Mouse (Mus musculus): Measurements from ENCODE around the gene Gns. TPM values are rescaled to one million over a fixed set of nuclear protein-coding genes. Genes with fewer than 3 reads are reported as not detected.

Gene Gns
- polyA plus RNA-seq, 1 experiment: 48.6 TPM

DNA sequence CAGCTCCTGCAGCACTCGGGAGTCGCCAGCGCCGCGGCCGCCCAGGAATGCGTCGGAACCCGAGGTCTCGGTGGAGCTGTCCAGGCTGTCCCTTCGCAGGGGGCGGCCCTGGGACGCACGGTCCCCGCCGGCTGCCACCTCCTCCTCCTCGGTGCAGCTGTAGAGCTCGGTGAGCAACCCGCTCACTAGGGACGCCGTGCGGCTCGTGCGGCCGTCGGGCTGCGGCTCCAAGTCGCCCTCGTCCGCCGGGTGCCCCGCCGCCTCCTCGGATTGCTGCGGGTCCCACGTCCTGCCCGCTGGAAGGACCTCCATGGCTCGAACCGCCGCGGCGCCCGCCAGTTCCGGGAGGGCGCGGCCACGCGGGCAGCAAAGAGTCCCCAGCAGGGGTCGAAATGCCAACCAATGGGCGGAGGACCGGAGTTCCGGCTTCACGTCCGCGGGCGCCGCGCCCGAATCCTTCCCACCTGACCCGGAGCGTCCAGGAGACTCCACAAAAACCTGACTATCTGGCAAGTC, 13.8 kb upstream of the Gns start, which contains the start of gene Tbc1d30:
TSS of gene Tbc1d30 (minus strand) at position 213 of the 516 bp plus-strand sequence.
- H3K4me1 ChIP-seq (ENCODE audit: control insufficient read depth, insufficient read depth, low read length): no peaks in the 10 kb centered on the region; the same call in 1 of the 2 replicates
- TF ChIP-seq CTCF (IDR thresholded peaks at IDR 0.05; ENCODE audit: borderline replicate concordance, insufficient read depth, low read depth, low read length) (no peak), POLR2A (IDR thresholded peaks at IDR 0.05; ENCODE audit: borderline replicate concordance, insufficient read depth, low read length) (no peak)
- H3K27ac ChIP-seq (ENCODE audit: insufficient read depth, low read length): no peak within 1 kb of the TSS
- WGBS: under 1% methylated on average over 61 of the region's 61 CpGs
- peak; percentile 46 to 52 for DNase-seq
- peak within 1 kb of the TSS; percentile 36 for H3K4me3 ChIP-seq (replicated peaks; ENCODE audit: insufficient read depth, low read depth, low read length)
- peaks cover 1% of the 10 kb centered on the region; the same call in 1 of the 2 replicates for H3K27me3 ChIP-seq (ENCODE audit: control insufficient read depth, insufficient read depth, low read length)

DNA sequence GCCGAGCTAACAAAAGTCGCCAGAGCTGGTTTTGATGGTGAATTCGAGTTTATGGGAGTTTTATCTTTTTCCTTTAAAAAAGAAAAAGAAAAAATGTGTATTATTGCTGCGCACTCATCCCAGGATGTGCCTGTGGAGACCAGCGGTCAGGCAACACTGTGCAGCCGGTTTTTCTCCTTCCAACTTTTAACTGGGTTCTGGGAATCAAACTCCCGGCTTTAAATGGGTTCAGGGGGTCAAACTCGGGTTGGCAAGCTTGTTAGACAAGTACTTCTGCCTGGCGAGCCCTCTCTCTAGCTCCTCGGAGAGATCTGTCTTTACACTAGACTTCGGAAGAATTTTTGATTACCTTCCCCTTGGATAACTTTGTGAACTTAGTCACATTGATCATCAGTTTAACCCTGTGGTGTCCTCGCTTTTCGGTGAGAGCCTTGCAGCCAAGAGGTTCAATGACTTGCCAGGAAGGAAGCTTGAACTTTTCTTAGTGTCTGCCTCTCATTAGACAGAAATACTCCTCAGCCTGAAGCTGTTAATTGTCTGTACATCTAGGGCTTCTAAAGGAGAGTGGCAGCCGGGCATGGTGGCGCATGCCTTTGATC, 13.1 kb upstream of the Gns start:
- H3K27me3 ChIP-seq (ENCODE audit: control insufficient read depth, insufficient read depth, low read length): peaks cover 1% of the 10 kb centered on the region; the same call in 1 of the 2 replicates
- no peaks in the 10 kb centered on the region; the same call in 1 of the 2 replicates for H3K4me1 ChIP-seq (ENCODE audit: control insufficient read depth, insufficient read depth, low read length)
- WGBS: 35% methylated on average over 15 of the region's 15 CpGs
- DNase-seq: no peak
- no peak overlapping the region for H3K27ac ChIP-seq (ENCODE audit: insufficient read depth, low read length)
- H3K4me3 ChIP-seq (replicated peaks; ENCODE audit: insufficient read depth, low read depth, low read length): no peak overlapping the region
- no peak for TF ChIP-seq CTCF (IDR thresholded peaks at IDR 0.05; ENCODE audit: borderline replicate concordance, insufficient read depth, low read depth, low read length)
- TF ChIP-seq POLR2A (IDR thresholded peaks at IDR 0.05; ENCODE audit: borderline replicate concordance, insufficient read depth, low read length): no peak

DNA sequence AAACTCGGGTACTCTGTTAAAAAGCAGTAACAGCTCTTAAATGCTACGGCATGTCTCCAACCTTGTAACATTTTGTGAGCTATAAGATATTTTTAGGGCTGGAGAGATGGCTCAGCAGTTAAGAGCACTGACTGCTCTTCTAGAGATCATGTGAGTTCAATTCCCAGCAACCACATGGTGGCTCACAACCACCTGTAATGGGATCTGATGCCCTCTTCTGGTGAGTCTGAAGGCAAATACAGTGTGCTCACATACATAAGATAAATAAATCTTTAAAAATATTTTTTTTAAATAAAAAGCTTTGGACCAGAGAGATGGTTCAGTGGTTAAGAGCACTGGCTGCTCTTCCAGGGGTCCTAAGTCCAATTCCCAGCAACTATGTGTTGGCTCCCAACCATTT, 4.5 kb upstream of the Gns start:
- Histone ChIP-seq H3K4me3 (replicated peaks; ENCODE audit: insufficient read depth, low read depth, low read length) (no peak overlapping the region), H3K27me3 (ENCODE audit: control insufficient read depth, insufficient read depth, low read length) (no peaks in the 10 kb centered on the region), H3K4me1 (ENCODE audit: control insufficient read depth, insufficient read depth, low read length) (no peaks in the 10 kb centered on the region), H3K27ac (ENCODE audit: insufficient read depth, low read length) (no peak overlapping the region)
- TF ChIP-seq POLR2A (IDR thresholded peaks at IDR 0.05; ENCODE audit: borderline replicate concordance, insufficient read depth, low read length) (no peak), CTCF (IDR thresholded peaks at IDR 0.05; ENCODE audit: borderline replicate concordance, insufficient read depth, low read depth, low read length) (no peak)
- WGBS: 97% methylated on average over 2 of the region's 2 CpGs
- DNase-seq: no peak

DNA sequence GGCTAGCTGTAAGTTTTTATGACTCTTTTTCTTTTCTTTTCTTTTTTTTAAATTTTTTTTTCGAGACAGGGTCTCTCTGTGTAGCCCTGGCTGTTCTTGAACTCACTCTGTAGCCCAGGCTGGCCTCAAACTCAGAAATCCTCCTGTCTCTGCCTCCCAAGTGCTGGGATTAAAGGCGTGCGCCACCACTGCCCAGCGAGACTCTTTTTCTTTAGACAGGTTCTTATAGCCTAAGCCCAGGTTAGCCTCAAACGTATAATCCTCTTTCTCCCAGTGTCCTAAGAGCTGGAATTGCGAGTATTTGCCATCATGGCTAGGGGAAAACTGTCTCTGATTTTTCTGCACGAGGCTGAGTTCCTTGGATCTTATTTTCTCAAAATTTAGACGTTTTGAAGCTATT, 1.7 kb upstream of the Gns start:
- TF ChIP-seq CTCF (IDR thresholded peaks at IDR 0.05; ENCODE audit: borderline replicate concordance, insufficient read depth, low read depth, low read length): no peak
- TF ChIP-seq POLR2A (IDR thresholded peaks at IDR 0.05; ENCODE audit: borderline replicate concordance, insufficient read depth, low read length): no peak

DNA sequence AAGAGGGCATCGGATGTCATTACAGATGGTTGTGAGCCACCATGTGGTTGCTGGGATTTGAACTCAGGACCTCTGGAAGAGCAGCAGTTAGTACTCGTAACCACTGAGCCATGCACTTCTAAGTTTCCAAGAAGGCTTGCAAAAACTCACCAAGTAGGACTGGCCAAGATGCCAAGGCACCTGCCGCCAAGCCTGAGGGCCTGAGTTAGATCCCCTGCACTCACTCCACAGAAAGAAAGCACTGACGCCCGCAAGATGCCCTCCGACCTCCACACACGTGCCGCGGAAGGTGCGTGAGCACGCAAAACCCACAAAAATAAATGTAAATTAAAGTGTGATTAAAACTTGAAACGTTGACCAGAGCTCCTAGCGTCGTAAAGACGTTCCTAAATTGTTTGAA, 584 bp upstream of the Gns start:
- Histone ChIP-seq H3K4me3 (replicated peaks; ENCODE audit: insufficient read depth, low read depth, low read length) (peak overlapping the region; percentile 74), H3K27ac (ENCODE audit: insufficient read depth, low read length) (0 out of 2 replicates have a peak overlapping the region, but pooled peaks have one; percentile 6), H3K4me1 (ENCODE audit: control insufficient read depth, insufficient read depth, low read length) (no peaks in the 10 kb centered on the region), H3K27me3 (ENCODE audit: control insufficient read depth, insufficient read depth, low read length) (no peaks in the 10 kb centered on the region)
- TF ChIP-seq POLR2A (IDR thresholded peaks at IDR 0.05; ENCODE audit: borderline replicate concordance, insufficient read depth, low read length) (no peak), CTCF (IDR thresholded peaks at IDR 0.05; ENCODE audit: borderline replicate concordance, insufficient read depth, low read depth, low read length) (no peak)
- DNase-seq: peak; percentile 28 to 29
- WGBS: 25% methylated on average over 15 of the region's 15 CpGs

More for the DNA sequence above, 1.7 kb upstream of the Gns start:
- 87% methylated on average over 8 of the region's 8 CpGs for WGBS
- DNase-seq: no peak
- H3K27ac ChIP-seq (ENCODE audit: insufficient read depth, low read length): no peak overlapping the region
- no peak overlapping the region for H3K4me3 ChIP-seq (replicated peaks; ENCODE audit: insufficient read depth, low read depth, low read length)
- no peaks in the 10 kb centered on the region for H3K4me1 ChIP-seq (ENCODE audit: control insufficient read depth, insufficient read depth, low read length)
- no peaks in the 10 kb centered on the region for H3K27me3 ChIP-seq (ENCODE audit: control insufficient read depth, insufficient read depth, low read length)

DNA sequence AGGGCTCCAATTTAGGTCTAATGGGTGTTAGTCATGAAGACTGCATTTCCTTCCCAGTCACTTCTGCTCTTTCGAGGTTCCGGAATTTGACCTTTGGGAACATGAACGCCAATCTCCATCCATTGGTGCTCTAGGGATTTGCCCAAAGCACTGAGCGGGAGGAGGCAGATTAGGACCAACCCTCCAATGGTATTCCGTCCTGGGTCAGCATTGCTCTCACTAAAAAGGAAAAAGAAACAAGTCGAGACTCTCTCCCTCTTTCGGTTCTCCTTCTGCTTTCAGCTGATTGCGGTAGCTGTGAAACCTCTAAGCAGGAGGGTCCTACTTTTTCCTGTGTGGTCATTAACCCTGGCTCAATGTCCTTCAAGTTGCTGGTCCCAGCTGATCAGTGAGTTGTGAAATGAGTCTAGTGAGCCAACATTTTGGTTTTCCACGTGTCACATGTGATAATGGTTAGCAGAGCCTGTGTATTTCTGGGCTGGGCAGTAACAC, 937 bp downstream of the Gns start:
- H3K4me1 ChIP-seq (ENCODE audit: control insufficient read depth, insufficient read depth, low read length): no peaks in the 10 kb centered on the region
- no peak overlapping the region for H3K27ac ChIP-seq (ENCODE audit: insufficient read depth, low read length)
- H3K27me3 ChIP-seq (ENCODE audit: control insufficient read depth, insufficient read depth, low read length): no peaks in the 10 kb centered on the region
- peak overlapping the region; percentile 74 for H3K4me3 ChIP-seq (replicated peaks; ENCODE audit: insufficient read depth, low read depth, low read length)
- TF ChIP-seq POLR2A (IDR thresholded peaks at IDR 0.05; ENCODE audit: borderline replicate concordance, insufficient read depth, low read length) (no peak), CTCF (IDR thresholded peaks at IDR 0.05; ENCODE audit: borderline replicate concordance, insufficient read depth, low read depth, low read length) (no peak)
- WGBS: 13% methylated on average over 9 of the region's 9 CpGs
- DNase-seq: peak in 1 of 2 experiments; percentile 23

DNA sequence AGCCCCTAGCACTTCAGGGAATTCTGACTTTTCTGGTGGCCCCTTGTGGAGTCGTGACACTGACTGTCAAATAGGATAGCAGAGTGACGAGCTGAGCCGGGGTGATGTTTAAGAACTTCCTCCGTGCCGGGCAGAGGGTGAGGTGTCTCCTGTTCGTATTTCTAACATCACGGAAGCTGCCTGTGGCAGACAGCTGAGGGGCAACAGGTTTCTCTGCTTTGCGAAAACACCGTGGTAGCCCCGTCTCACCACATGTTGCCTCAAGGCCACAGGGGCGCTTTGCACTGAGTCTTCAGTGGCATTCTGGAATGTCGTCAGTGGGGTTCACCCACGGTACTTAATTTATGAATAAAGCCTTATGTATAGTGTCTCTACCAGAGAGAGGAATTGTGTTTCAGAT, 2.4 kb downstream of the Gns start:
- 78% methylated on average over 13 of the region's 13 CpGs for WGBS

DNA sequence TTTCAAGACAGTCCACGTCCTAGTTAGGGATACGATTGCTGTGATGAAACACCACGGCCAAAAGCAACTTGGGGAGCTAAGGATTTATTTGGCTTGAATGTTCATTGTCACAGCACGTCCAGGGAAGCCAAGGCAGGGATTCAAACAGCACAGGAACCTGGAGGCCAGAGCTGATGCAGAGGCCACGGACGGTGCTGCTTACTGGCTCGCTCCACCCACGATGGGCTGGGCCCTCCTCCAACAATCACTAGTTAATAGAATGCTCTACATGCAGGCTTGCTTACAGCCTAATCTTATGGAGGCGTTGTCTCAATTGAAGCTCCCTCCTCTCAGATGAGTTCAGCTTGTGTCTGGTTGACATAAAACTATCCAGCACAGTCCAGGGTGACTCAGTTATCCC, 2.9 kb downstream of the Gns start:
- H3K27me3 ChIP-seq (ENCODE audit: control insufficient read depth, insufficient read depth, low read length): no peaks in the 10 kb centered on the region
- DNase-seq: no peak
- no peaks in the 10 kb centered on the region for H3K4me1 ChIP-seq (ENCODE audit: control insufficient read depth, insufficient read depth, low read length)
- no peak overlapping the region for H3K27ac ChIP-seq (ENCODE audit: insufficient read depth, low read length)
- WGBS: 58% methylated on average over 9 of the region's 9 CpGs
- TF ChIP-seq CTCF (IDR thresholded peaks at IDR 0.05; ENCODE audit: borderline replicate concordance, insufficient read depth, low read depth, low read length) (no peak), POLR2A (IDR thresholded peaks at IDR 0.05; ENCODE audit: borderline replicate concordance, insufficient read depth, low read length) (no peak)
- no peak overlapping the region for H3K4me3 ChIP-seq (replicated peaks; ENCODE audit: insufficient read depth, low read depth, low read length)

More for the DNA sequence above, 2.4 kb downstream of the Gns start:
- DNase-seq: no peak
- no peaks in the 10 kb centered on the region for H3K27me3 ChIP-seq (ENCODE audit: control insufficient read depth, insufficient read depth, low read length)
- no peak overlapping the region for H3K27ac ChIP-seq (ENCODE audit: insufficient read depth, low read length)
- H3K4me3 ChIP-seq (replicated peaks; ENCODE audit: insufficient read depth, low read depth, low read length): no peak overlapping the region
- TF ChIP-seq POLR2A (IDR thresholded peaks at IDR 0.05; ENCODE audit: borderline replicate concordance, insufficient read depth, low read length) (no peak), CTCF (IDR thresholded peaks at IDR 0.05; ENCODE audit: borderline replicate concordance, insufficient read depth, low read depth, low read length) (no peak)
- H3K4me1 ChIP-seq (ENCODE audit: control insufficient read depth, insufficient read depth, low read length): no peaks in the 10 kb centered on the region
